Mouse (Mus musculus) embryonic fibroblast, embryonic 13.5 days (primary cell): ENCODE measurements around the gene Itln1. TPM values are rescaled to one million over a fixed set of nuclear protein-coding genes. Genes with fewer than 3 reads are reported as not detected.
A peak's percentile ranks its signal among the peaks of the same experiment; 100 is the strongest.

Source experiments
- H3K27ac ChIP-seq: 2 replicates; pipeline ENCODE4 v1.5.1; 2012; ENCODE audit warnings: low read length, control low read depth, inconsistent platforms; ENCODE audit not compliant: insufficient read depth
- H3K4me1 ChIP-seq: 2 replicates; pipeline ENCODE4 v1.6.1; 2011; ENCODE audit warnings: low read length; ENCODE audit not compliant: control insufficient read depth, insufficient read depth
- H3K4me3 ChIP-seq: 2 replicates; pipeline ENCODE4 v1.5.1; 2011; ENCODE audit warnings: mild to moderate bottlenecking, control low read depth, low read length; ENCODE audit not compliant: insufficient read depth
- CTCF ChIP-seq: IDR thresholded peaks from 2 replicates; pipeline ENCODE4 v1.5.1; 2011; ENCODE audit warnings: mild to moderate bottlenecking, control low read depth, low read length, moderate library complexity, borderline replicate concordance; ENCODE audit not compliant: insufficient read depth
- POLR2A ChIP-seq: IDR thresholded peaks from 2 replicates; pipeline ENCODE4 v1.6.1; 2011; ENCODE audit warnings: low read depth, mild to moderate bottlenecking, control low read depth, low read length, moderate library complexity
- polyA plus RNA-seq: library from polyadenylated mRNA; stranded (reverse); fragments of >200 nt; gene quantifications from 2 replicates; pipeline ENCODE4 v1.2.4, GENCODE M21; 2011; ENCODE audit warnings: low read depth; ENCODE audit not compliant: missing spikeins, insufficient read length

The Itln1 gene
- polyA plus RNA-seq, 1 experiment = not detected

DNA sequence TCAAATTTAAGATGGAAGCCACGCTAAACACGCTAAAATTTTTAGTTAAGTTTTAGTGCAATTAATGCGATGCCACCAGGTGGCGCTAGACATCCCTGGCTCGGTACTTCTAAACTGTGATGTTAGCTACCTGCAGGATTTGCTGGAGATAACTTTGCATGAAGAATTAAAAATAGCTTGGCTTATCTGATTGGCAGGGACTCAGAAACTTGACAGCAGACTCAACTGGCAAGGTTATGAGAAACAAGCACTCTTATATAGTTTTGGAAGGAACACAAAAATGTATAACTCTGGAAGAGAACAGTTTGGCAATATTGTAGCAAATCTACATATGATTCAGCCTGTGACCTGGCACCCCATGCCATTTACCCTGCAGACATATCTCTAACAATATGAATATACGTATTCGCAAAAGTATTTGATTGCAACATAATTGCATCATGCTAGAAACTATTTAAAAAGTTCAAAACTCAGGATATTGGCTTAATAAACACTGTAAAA is 64.7 kb downstream of the Itln1 start:
- Histone ChIP-seq H3K4me1 (0 out of 2 replicates have a peak, but pooled peaks cover 2% of the 10 kb centered on the region), H3K4me3 (no peak overlapping the region), H3K27ac (peak overlapping the region; percentile 86)
- TF ChIP-seq CTCF (peak; percentile 64; the same call in 1 of the 2 replicates), POLR2A (no peak)

GRCm38 (mm10) chr1:171469678-171470077 is 65.4 kb downstream of the Itln1 start:
- H3K4me1 ChIP-seq = 0 out of 2 replicates have a peak, but pooled peaks cover 2% of the 10 kb centered on the region
- H3K4me3 ChIP-seq = no peak overlapping the region
- H3K27ac ChIP-seq = peak overlapping the region; percentile 55
- TF ChIP-seq POLR2A (no peak), CTCF (no peak)

Other genes with a start within 250 kb of the Itln1 start
- gene Usp21, start 247.3 kb downstream of the Itln1 start, polyA plus RNA-seq = 36.8 and 59.0 TPM in 2 replicates
- 77.8 and 81.9 TPM in 2 replicates for gene Ufc1, start 240.3 kb downstream of the Itln1 start, polyA plus RNA-seq
- 43.1 and 53.2 TPM in 2 replicates for gene Dedd, start 206.1 kb downstream of the Itln1 start, polyA plus RNA-seq
- gene Nit1, start 189.6 kb downstream of the Itln1 start, polyA plus RNA-seq = 33.6 and 36.9 TPM in 2 replicates
- gene Pfdn2, start 189.6 kb downstream of the Itln1 start, polyA plus RNA-seq = 97.0 and 103 TPM in 2 replicates
- gene Klhdc9, start 174.5 kb downstream of the Itln1 start, polyA plus RNA-seq = not detected in 2 replicates
- gene Nectin4, start 165.2 kb downstream of the Itln1 start, polyA plus RNA-seq = 0.15 TPM in 1 of 2 replicates, not detected in the other
- gene Arhgap30, start 146.3 kb downstream of the Itln1 start, polyA plus RNA-seq = 0.47 TPM in 1 of 2 replicates, not detected in the other
- gene Usf1, start 124.0 kb downstream of the Itln1 start, polyA plus RNA-seq = 28.3 and 37.3 TPM in 2 replicates
- 1.9 TPM in 1 of 2 replicates, not detected in the other for gene Tstd1, start 116.4 kb downstream of the Itln1 start, polyA plus RNA-seq
- 7.4 and 9.4 TPM in 2 replicates for gene F11r, start 97.8 kb downstream of the Itln1 start, polyA plus RNA-seq
- gene Alyref2, start 31.8 kb downstream of the Itln1 start, polyA plus RNA-seq = 4.0 and 6.1 TPM in 2 replicates
- gene Cd244a, start 23.9 kb upstream of the Itln1 start, polyA plus RNA-seq = 0.40 TPM in 1 of 2 replicates, not detected in the other
- gene Ly9, start 72.1 kb upstream of the Itln1 start, polyA plus RNA-seq = 0.47 TPM in 1 of 2 replicates, not detected in the other
- not detected in 2 replicates for gene Slamf7, start 117.7 kb upstream of the Itln1 start, polyA plus RNA-seq
- 1.6 TPM in 1 of 2 replicates, not detected in the other for gene Cd48, start 146.7 kb upstream of the Itln1 start, polyA plus RNA-seq
- not detected in 2 replicates for gene Slamf1, start 231.8 kb upstream of the Itln1 start, polyA plus RNA-seq